Mouse (Mus musculus): Measurements from ENCODE around the gene Wbp1l. TPM values are rescaled to one million over a fixed set of nuclear protein-coding genes. Genes with fewer than 3 reads are reported as not detected.

The Wbp1l gene
- polyA plus RNA-seq, 1 experiment from 2014 or later, result 30.3 TPM

DNA sequence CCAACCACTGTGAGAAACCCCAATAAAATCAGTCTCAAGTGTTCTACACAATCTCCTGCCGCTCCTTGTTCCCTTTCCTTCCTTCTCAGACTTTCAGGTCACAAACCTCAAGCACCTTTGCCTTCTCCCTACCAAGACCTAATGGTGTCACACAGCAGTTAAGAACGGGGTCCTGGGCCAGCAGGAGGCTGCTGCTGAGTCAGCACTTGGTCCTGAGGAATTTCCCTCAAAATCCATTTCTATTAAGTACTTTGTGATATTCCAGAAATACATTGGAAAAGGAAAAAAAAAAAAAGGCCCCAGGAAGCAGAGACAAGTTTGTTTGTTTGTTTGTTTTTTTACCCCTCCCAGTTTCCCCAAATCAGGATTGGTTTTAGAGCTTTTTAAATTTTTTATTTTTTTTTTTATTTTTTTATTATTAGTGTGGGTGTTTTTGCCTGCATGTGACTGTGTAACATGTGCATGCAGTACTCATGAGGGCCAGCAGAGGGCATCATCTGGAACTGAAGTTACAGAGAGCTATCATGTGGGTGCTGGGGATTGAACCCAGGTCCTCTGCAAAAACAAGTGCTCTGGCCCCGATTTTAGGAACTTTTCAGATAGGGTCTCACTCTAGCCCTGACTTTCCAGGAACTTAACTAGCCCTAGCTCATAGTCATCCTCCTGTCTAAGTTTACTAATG, 58.6 kb downstream of the Wbp1l start:
- H3K9ac ChIP-seq (ENCODE audit: low read length), result no peak overlapping the region
- H3K27me3 ChIP-seq (ENCODE audit: control insufficient read depth, insufficient read depth, low read length), result no peaks in the 10 kb centered on the region
- ATAC-seq (ENCODE audit: low FRiP score), result no peak
- H3K4me2 ChIP-seq, result no peak overlapping the region
- H3K4me1 ChIP-seq (ENCODE audit: control insufficient read depth, insufficient read depth, low read length), result no peaks in the 10 kb centered on the region
- H3K9me3 ChIP-seq (ENCODE audit: control insufficient read depth, low read length), result no peaks in the 10 kb centered on the region
- DNase-seq (ENCODE audit: low spot score, missing footprints), result no peak
- H3K4me3 ChIP-seq (ENCODE audit: low read depth, low read length), result no peak overlapping the region
- H3K27ac ChIP-seq (ENCODE audit: low read depth, low read length), result no peak overlapping the region
- WGBS, result 93% methylated on average over 3 of the region's 3 CpGs
- H3K36me3 ChIP-seq (ENCODE audit: control insufficient read depth, insufficient read depth, low read length), result peaks cover 16% of the 10 kb centered on the region

DNA sequence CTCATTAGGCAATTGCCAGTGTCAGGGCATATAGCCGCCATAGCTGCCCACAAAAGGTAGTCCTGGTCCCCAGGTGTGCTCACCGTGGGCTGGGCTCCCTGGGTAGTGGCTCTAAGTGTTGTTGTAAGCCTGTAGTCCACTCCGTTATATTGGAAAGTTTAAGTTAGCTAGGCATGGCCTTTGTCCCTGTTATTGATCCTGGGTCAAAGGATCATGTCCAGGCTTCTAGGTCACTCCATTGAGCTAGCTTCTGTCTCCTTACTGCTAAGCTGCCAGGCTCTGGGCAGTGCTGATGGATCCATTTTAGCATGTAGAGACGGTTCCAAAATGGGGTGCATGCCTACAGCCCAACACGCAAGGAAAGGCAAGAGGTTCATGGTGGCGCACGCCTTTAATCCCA, 59.5 kb downstream of the Wbp1l start:
- no peaks in the 10 kb centered on the region for H3K27me3 ChIP-seq (ENCODE audit: control insufficient read depth, insufficient read depth, low read length)
- WGBS, result 96% methylated on average over 7 of the region's 7 CpGs
- H3K4me2 ChIP-seq, result no peak overlapping the region
- H3K4me3 ChIP-seq (ENCODE audit: low read depth, low read length), result no peak overlapping the region
- H3K9me3 ChIP-seq (ENCODE audit: control insufficient read depth, low read length), result no peaks in the 10 kb centered on the region
- DNase-seq (ENCODE audit: low spot score, missing footprints), result no peak
- peaks cover 16% of the 10 kb centered on the region for H3K36me3 ChIP-seq (ENCODE audit: control insufficient read depth, insufficient read depth, low read length)
- no peaks in the 10 kb centered on the region for H3K4me1 ChIP-seq (ENCODE audit: control insufficient read depth, insufficient read depth, low read length)
- no peak overlapping the region for H3K9ac ChIP-seq (ENCODE audit: low read length)
- no peak for ATAC-seq (ENCODE audit: low FRiP score)
- H3K27ac ChIP-seq (ENCODE audit: low read depth, low read length), result no peak overlapping the region

DNA sequence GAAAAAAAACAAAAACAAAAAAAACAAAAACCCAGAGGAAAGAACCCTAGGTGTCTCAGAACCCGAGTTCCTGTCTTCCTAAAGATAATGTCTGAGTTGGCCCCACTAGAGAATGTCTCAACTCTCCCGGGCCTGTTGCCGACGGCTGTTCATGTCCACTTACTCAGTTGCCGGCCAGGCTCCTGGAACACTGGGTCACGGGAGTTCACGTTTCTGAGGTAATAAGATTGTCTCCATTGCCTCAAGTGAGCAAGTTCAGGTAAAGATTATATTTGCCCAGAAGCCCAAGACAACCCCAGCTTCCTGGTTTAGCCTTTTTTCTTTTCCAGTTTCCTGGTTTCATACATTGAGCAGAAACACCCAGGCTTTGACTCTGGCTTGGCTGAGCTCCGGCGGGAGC, 60.0 kb downstream of the Wbp1l start:
- no peaks in the 10 kb centered on the region for H3K9me3 ChIP-seq (ENCODE audit: control insufficient read depth, low read length)
- H3K27ac ChIP-seq (ENCODE audit: low read depth, low read length), result no peak overlapping the region
- H3K36me3 ChIP-seq (ENCODE audit: control insufficient read depth, insufficient read depth, low read length), result peaks cover 16% of the 10 kb centered on the region
- no peak overlapping the region for H3K9ac ChIP-seq (ENCODE audit: low read length)
- no peaks in the 10 kb centered on the region for H3K27me3 ChIP-seq (ENCODE audit: control insufficient read depth, insufficient read depth, low read length)
- DNase-seq (ENCODE audit: low spot score, missing footprints), result no peak
- H3K4me2 ChIP-seq, result no peak overlapping the region
- no peaks in the 10 kb centered on the region for H3K4me1 ChIP-seq (ENCODE audit: control insufficient read depth, insufficient read depth, low read length)
- no peak overlapping the region for H3K4me3 ChIP-seq (ENCODE audit: low read depth, low read length)
- WGBS, result 86% methylated on average over 9 of the region's 9 CpGs
- no peak for ATAC-seq (ENCODE audit: low FRiP score)

DNA sequence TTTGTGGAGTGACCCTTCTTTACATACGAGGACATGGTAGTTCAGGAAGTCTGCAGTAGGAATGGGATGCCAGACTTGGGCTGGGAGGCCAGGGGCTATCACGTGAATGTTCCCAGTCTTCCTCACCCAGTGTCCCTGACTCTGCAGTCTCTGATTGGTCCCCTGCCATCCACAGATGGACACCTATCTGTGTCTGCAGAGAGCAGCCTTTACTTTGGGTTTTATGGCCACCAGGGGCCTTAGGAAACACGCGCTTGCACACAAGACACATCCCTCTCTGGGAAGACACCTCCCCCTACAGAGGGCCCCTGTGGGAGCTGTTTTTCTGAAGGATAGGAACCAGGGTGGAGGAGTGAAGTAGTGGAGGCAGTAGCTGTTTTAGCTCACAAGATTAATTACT, 62.6 kb downstream of the Wbp1l start:
- no peaks in the 10 kb centered on the region; the same call in 1 of the 2 replicates for H3K36me3 ChIP-seq (ENCODE audit: control insufficient read depth, insufficient read depth, low read length)
- no peak overlapping the region for H3K4me3 ChIP-seq (ENCODE audit: low read depth, low read length)
- no peak overlapping the region for H3K4me2 ChIP-seq
- peaks cover 4% of the 10 kb centered on the region; the same call in 1 of the 2 replicates for H3K4me1 ChIP-seq (ENCODE audit: control insufficient read depth, insufficient read depth, low read length)
- no peak overlapping the region for H3K9ac ChIP-seq (ENCODE audit: low read length)
- ATAC-seq (ENCODE audit: low FRiP score) (no peak), DNase-seq (ENCODE audit: low spot score, missing footprints) (no peak)
- H3K9me3 ChIP-seq (ENCODE audit: control insufficient read depth, low read length), result no peaks in the 10 kb centered on the region
- no peaks in the 10 kb centered on the region for H3K27me3 ChIP-seq (ENCODE audit: control insufficient read depth, insufficient read depth, low read length)
- no peak overlapping the region for H3K27ac ChIP-seq (ENCODE audit: low read depth, low read length)
- 70% methylated on average over 4 of the region's 4 CpGs for WGBS

DNA sequence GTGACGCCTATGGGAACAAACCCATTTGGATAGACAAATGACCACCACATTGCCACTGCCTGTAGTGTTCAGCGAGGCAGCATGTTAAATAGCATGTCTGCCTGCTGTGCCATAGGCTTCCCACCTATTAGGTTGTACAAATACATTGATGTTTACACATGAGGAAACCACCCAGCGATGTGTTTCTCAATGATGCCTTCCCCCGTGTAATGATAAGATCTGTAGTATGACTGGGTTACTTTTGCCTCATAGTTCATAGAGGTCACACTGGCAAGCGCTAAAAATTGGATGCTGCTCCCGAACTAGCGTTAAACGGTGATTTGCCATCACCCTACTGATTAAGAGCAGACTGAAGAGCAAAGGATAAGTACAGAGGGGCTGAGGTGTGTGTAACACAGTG, 63.3 kb downstream of the Wbp1l start:
- Histone ChIP-seq H3K4me2 (no peak overlapping the region), H3K36me3 (ENCODE audit: control insufficient read depth, insufficient read depth, low read length) (no peaks in the 10 kb centered on the region), H3K27ac (ENCODE audit: low read depth, low read length) (no peak overlapping the region), H3K27me3 (ENCODE audit: control insufficient read depth, insufficient read depth, low read length) (no peaks in the 10 kb centered on the region), H3K4me3 (ENCODE audit: low read depth, low read length) (no peak overlapping the region), H3K9ac (ENCODE audit: low read length) (no peak overlapping the region), H3K9me3 (ENCODE audit: control insufficient read depth, low read length) (no peaks in the 10 kb centered on the region), H3K4me1 (ENCODE audit: control insufficient read depth, insufficient read depth, low read length) (peaks cover 4% of the 10 kb centered on the region; the same call in 1 of the 2 replicates)
- WGBS, result 84% methylated on average over 8 of the region's 8 CpGs
- DNase-seq (ENCODE audit: low spot score, missing footprints) (no peak), ATAC-seq (ENCODE audit: low FRiP score) (no peak)

DNA sequence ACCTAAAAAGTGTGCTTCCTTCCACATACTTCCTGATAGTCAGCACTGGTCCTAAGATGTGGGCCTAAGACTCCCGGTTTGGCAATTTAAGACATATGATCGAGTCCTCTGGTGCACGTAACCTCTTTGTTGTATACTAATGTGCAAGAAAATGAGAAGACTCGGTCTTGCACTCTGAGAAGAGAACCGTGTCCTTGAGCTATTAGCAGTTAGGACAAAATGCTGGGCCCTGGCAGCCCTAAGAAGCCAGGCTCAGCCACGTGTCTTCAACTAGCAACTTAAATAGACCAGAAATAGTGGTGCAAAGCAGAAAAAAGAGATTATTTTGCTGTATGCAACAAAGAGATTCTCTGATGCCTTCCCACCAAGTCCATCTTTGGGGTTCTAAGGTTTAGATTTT, 63.9 kb downstream of the Wbp1l start:
- no peaks in the 10 kb centered on the region for H3K9me3 ChIP-seq (ENCODE audit: control insufficient read depth, low read length)
- H3K27me3 ChIP-seq (ENCODE audit: control insufficient read depth, insufficient read depth, low read length), result no peaks in the 10 kb centered on the region
- H3K27ac ChIP-seq (ENCODE audit: low read depth, low read length), result no peak overlapping the region
- ATAC-seq (ENCODE audit: low FRiP score), result no peak
- 84% methylated on average over 6 of the region's 6 CpGs for WGBS
- no peak overlapping the region for H3K4me2 ChIP-seq
- H3K9ac ChIP-seq (ENCODE audit: low read length), result no peak overlapping the region
- peak; percentile 78 for DNase-seq (ENCODE audit: low spot score, missing footprints)
- H3K36me3 ChIP-seq (ENCODE audit: control insufficient read depth, insufficient read depth, low read length), result no peaks in the 10 kb centered on the region
- H3K4me3 ChIP-seq (ENCODE audit: low read depth, low read length), result no peak overlapping the region
- peaks cover 4% of the 10 kb centered on the region; the same call in 1 of the 2 replicates for H3K4me1 ChIP-seq (ENCODE audit: control insufficient read depth, insufficient read depth, low read length)

DNA sequence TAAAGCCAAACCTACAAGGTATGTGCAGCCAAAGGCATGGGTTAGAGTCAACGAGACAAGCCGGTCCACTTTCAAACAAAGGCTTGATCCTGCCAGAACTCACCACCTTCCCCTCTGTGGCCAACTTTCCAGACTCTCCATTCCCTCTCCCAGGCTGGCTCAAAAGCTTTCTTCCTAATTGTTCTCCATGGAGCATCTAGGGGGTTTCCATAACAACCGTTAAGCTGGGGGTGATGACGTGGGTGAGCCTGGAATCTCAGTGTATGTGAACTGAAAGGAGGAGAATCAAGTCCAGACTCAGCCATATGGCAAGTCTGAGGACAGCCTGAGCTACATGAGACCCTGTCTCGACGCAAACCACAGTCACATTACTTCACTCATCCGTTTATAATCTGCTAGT, 66.6 kb downstream of the Wbp1l start:
- 58% methylated on average over 7 of the region's 7 CpGs for WGBS
- peak; percentile 93 for DNase-seq (ENCODE audit: low spot score, missing footprints)
- ATAC-seq (ENCODE audit: low FRiP score), result peak; percentile 52; the same call in 1 of the 2 replicates

DNA sequence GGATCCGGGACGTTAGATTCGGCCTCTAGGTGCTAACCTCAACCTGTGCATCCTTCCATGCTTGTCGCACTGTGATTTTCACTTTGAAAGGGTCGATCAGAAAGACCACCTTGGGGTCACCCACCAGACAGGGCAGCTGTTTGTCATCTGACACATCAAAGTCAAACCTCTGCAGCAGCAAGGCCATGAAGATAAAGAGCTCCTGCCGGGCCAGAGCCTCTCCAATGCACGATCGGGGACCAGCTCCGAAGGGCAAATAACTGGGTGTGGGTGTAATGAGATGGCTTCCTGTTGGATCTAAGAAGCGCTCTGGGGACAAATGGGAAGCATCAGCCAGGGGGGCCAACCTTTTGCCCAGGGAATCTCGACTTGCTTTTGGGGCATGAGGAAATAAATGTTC, 68.4 kb downstream of the Wbp1l start:
- Histone ChIP-seq H3K9ac (ENCODE audit: low read length) (no peak overlapping the region), H3K4me2 (no peak overlapping the region), H3K36me3 (ENCODE audit: control insufficient read depth, insufficient read depth, low read length) (no peaks in the 10 kb centered on the region), H3K9me3 (ENCODE audit: control insufficient read depth, low read length) (no peaks in the 10 kb centered on the region), H3K4me3 (ENCODE audit: low read depth, low read length) (no peak overlapping the region), H3K4me1 (ENCODE audit: control insufficient read depth, insufficient read depth, low read length) (peaks cover 4% of the 10 kb centered on the region; the same call in 1 of the 2 replicates), H3K27me3 (ENCODE audit: control insufficient read depth, insufficient read depth, low read length) (no peaks in the 10 kb centered on the region; the same call in 1 of the 2 replicates), H3K27ac (ENCODE audit: low read depth, low read length) (no peak overlapping the region)
- no peak for ATAC-seq (ENCODE audit: low FRiP score)
- 72% methylated on average over 11 of the region's 11 CpGs for WGBS
- peak; percentile 72 for DNase-seq (ENCODE audit: low spot score, missing footprints)

More for the DNA sequence above, 66.6 kb downstream of the Wbp1l start:
- Histone ChIP-seq H3K36me3 (ENCODE audit: control insufficient read depth, insufficient read depth, low read length) (no peaks in the 10 kb centered on the region), H3K4me1 (ENCODE audit: control insufficient read depth, insufficient read depth, low read length) (peaks cover 4% of the 10 kb centered on the region; the same call in 1 of the 2 replicates), H3K4me2 (no peak overlapping the region), H3K9me3 (ENCODE audit: control insufficient read depth, low read length) (no peaks in the 10 kb centered on the region), H3K9ac (ENCODE audit: low read length) (no peak overlapping the region), H3K27me3 (ENCODE audit: control insufficient read depth, insufficient read depth, low read length) (no peaks in the 10 kb centered on the region), H3K4me3 (ENCODE audit: low read depth, low read length) (no peak overlapping the region), H3K27ac (ENCODE audit: low read depth, low read length) (no peak overlapping the region)

DNA sequence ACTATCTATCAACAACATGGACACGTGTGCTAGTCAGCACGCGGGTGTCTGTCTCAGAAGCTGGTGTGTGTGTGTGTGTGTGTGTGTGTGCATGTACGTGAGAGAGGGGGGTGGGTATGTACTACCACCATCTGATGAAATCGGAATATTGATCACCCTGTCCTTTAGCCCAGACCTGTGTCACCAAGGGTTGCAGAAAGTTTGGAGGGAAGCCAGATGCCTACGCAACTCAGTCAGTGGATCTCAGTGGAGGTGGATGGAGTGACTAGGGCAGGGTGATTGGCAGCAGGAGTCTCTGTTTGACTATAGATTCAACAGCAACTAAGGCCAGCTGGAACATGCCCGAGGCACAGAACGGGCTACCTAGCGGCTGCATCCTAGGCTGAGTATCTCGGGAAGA, 69.4 kb downstream of the Wbp1l start:
- no peaks in the 10 kb centered on the region; the same call in 1 of the 2 replicates for H3K27me3 ChIP-seq (ENCODE audit: control insufficient read depth, insufficient read depth, low read length)
- no peak overlapping the region for H3K27ac ChIP-seq (ENCODE audit: low read depth, low read length)
- no peak overlapping the region for H3K4me3 ChIP-seq (ENCODE audit: low read depth, low read length)
- H3K36me3 ChIP-seq (ENCODE audit: control insufficient read depth, insufficient read depth, low read length), result no peaks in the 10 kb centered on the region
- H3K4me2 ChIP-seq, result no peak overlapping the region
- WGBS, result 93% methylated on average over 10 of the region's 10 CpGs
- no peak for ATAC-seq (ENCODE audit: low FRiP score)
- DNase-seq (ENCODE audit: low spot score, missing footprints), result peak; percentile 47
- H3K9me3 ChIP-seq (ENCODE audit: control insufficient read depth, low read length), result no peaks in the 10 kb centered on the region
- H3K4me1 ChIP-seq (ENCODE audit: control insufficient read depth, insufficient read depth, low read length), result peaks cover 4% of the 10 kb centered on the region; the same call in 1 of the 2 replicates
- H3K9ac ChIP-seq (ENCODE audit: low read length), result no peak overlapping the region
